In the genomic region with DNA sequence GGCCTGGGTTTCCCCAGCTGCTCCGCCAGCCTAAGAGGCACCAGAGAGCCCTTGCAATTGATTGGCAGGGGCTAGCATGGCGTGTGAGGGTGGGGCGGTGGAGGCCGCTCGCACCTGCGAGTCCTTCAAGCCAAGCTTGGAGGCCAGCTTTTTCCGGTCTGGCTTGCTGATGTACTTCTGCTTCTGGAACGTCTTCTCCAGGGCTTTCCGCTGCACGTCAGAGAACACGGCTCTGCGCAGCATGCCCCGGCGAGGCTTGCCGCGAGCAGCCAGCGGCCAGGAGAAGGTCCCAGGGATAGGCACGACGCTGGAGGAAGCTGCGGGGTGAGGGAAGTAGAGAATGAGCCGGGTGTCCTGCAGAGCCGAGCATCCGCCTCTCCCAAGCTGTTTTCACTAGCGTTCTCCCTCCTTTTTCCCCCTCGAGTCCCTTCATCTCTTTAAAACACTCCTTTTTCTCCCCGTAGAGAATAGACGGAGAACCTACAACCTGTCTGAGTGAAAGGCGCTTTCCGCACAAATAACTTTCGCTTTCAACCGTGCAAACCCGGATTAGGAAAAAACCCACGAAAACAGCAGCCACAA, we compare ENCODE assay signal across 8 mouse cellular contexts. TPM values are rescaled to one million over a fixed set of nuclear protein-coding genes. Genes with fewer than 3 reads are reported as not detected.
A peak's percentile ranks its signal among the peaks of the same experiment; 100 is the strongest.
DNase-seq lines count a peak whose midpoint lies in the region; ATAC-seq and TF ChIP-seq lines count a peak whose summit lies in the region.

No protein-coding gene starts in this region.

- H3K4me3 ChIP-seq in embryonic facial prominence, embryonic 11.5 days (ENCODE audit: low read depth, low read length), result peak overlapping the region; percentile 12; the same call in 1 of the 2 replicates
- H3K4me3 ChIP-seq in hindbrain, embryonic 15.5 days, result peak overlapping the region; percentile 17
- peak overlapping the region; percentile 34 for H3K4me3 ChIP-seq in lung, embryonic 14.5 days (ENCODE audit: low read depth, low read length)

- intact Hi-C loops in left cerebral cortex, postnatal 25 days (cut with DNase I), result no loop called here

- DNase-seq in lung, adult 18-20 months, result peak; percentile 53 to 56
- no peak for DNase-seq in lung, postnatal 14 days
- peak; percentile 54 for DNase-seq in embryonic facial prominence, embryonic 11.5 days (ENCODE audit: low spot score)
- peak; percentile 72 for DNase-seq in lung, embryonic 14.5 days
- DNase-seq in cerebellum, adult 9-11 months, result no peak
- DNase-seq in left cerebral cortex, postnatal 25 days (ENCODE audit: low spot score in 2 of 2), result no peak

- no peak overlapping the region for H3K9ac ChIP-seq in embryonic facial prominence, embryonic 11.5 days (replicated peaks; ENCODE audit: low read length)
- H3K9ac ChIP-seq in hindbrain, embryonic 15.5 days, result no peak overlapping the region
- no peak overlapping the region for H3K9ac ChIP-seq in lung, embryonic 14.5 days

- H3K27ac ChIP-seq in embryonic facial prominence, embryonic 11.5 days (replicated peaks; ENCODE audit: low read depth, low read length), result no peak overlapping the region
- no peak overlapping the region for H3K27ac ChIP-seq in hindbrain, embryonic 15.5 days (replicated peaks)
- no peak overlapping the region for H3K27ac ChIP-seq in lung, embryonic 14.5 days (ENCODE audit: low read depth)

- no peak for TF ChIP-seq CTCF in lung, embryonic 14.5 days (IDR thresholded peaks at IDR 0.05; ENCODE audit: low read depth)

- under 1% methylated on average over 33 of the region's 33 CpGs for WGBS in embryonic facial prominence, embryonic 11.5 days
- under 1% methylated on average over 33 of the region's 33 CpGs for WGBS in hindbrain, embryonic 15.5 days
- 1% methylated on average over 33 of the region's 33 CpGs for WGBS in lung, embryonic 14.5 days

- ATAC-seq in embryonic facial prominence, embryonic 11.5 days (replicated peaks; ENCODE audit: insufficient number of reproducible peaks, low FRiP score, low TSS enrichment, low read depth), result no peak
- ATAC-seq in hindbrain, embryonic 15.5 days (ENCODE audit: low FRiP score, low read depth), result peak; percentile 42; the same call in 1 of the 2 replicates
- peak; percentile 82 for ATAC-seq in lung, embryonic 14.5 days (ENCODE audit: insufficient read depth)
- ATAC-seq in neutrophil, adult 5-6 weeks (ENCODE audit: extremely low read depth, insufficient number of reproducible peaks, low FRiP score, poor library complexity, severe bottlenecking), result peak; percentile 67; the same call in 1 of the 2 replicates

- H3K4me1 ChIP-seq in embryonic facial prominence, embryonic 11.5 days (ENCODE audit: control insufficient read depth, insufficient read depth, low read length), result no peaks in the 10 kb centered on the region
- peaks cover 14% of the 10 kb centered on the region for H3K4me1 ChIP-seq in hindbrain, embryonic 15.5 days (replicated peaks)
- no peaks in the 10 kb centered on the region; the same call in 1 of the 2 replicates for H3K4me1 ChIP-seq in lung, embryonic 14.5 days (ENCODE audit: insufficient read depth)

- H3K4me2 ChIP-seq in embryonic facial prominence, embryonic 11.5 days (ENCODE audit: low read depth, low read length), result peak overlapping the region; percentile 30
- peak overlapping the region; percentile 27 for H3K4me2 ChIP-seq in hindbrain, embryonic 15.5 days
- H3K4me2 ChIP-seq in lung, embryonic 14.5 days, result peak overlapping the region; percentile 66

- no peaks in the 10 kb centered on the region for H3K36me3 ChIP-seq in embryonic facial prominence, embryonic 11.5 days (replicated peaks; ENCODE audit: control insufficient read depth, insufficient read depth, low read depth, low read length)
- H3K36me3 ChIP-seq in hindbrain, embryonic 15.5 days, result no peaks in the 10 kb centered on the region
- H3K36me3 ChIP-seq in lung, embryonic 14.5 days (ENCODE audit: insufficient read depth), result no peaks in the 10 kb centered on the region

- H3K9me3 ChIP-seq in embryonic facial prominence, embryonic 11.5 days (replicated peaks; ENCODE audit: control insufficient read depth, low read length), result no peaks in the 10 kb centered on the region; the same call in 1 of the 2 replicates
- no peaks in the 10 kb centered on the region for H3K9me3 ChIP-seq in hindbrain, embryonic 15.5 days
- H3K9me3 ChIP-seq in lung, embryonic 14.5 days (ENCODE audit: low read depth, low read length), result no peaks in the 10 kb centered on the region

- H3K27me3 ChIP-seq in embryonic facial prominence, embryonic 11.5 days (ENCODE audit: control insufficient read depth, insufficient read depth, low read length), result peaks cover 62% of the 10 kb centered on the region
- H3K27me3 ChIP-seq in hindbrain, embryonic 15.5 days, result peaks cover 84% of the 10 kb centered on the region
- peaks cover 87% of the 10 kb centered on the region for H3K27me3 ChIP-seq in lung, embryonic 14.5 days (ENCODE audit: insufficient read depth, low read length)

RNA-seq across cellular contexts. Expression of a gene that starts 3.2 kb away (rescaled TPM):
- 4.3 and 7.6 TPM in 2 replicates for polyA plus RNA-seq in embryonic facial prominence, embryonic 11.5 days (2014; fragmentation: Nextera tagmentation; extraction: Ambion mirVana)
- polyA plus RNA-seq in hindbrain, embryonic 15.5 days (2015; fragmentation: Nextera tagmentation; extraction: Ambion mirVana), result 4.0 and 64.7 TPM in 2 replicates
- not detected in 2 replicates for polyA plus RNA-seq in lung, embryonic 14.5 days (2014; fragmentation: Nextera tagmentation; extraction: Ambion mirVana)
- total RNA-seq in neutrophil, adult 5-6 weeks (2017), result not detected in 2 replicates
- total RNA-seq in left cerebral cortex, postnatal 25 days (2021), result not detected

Comparison
In these comparisons a context has a peak if more than half of its experiments do, and no peak if none do; other contexts are left out.
1. DNase-seq: peak in lung, adult 18-20 months (2 of 2), embryonic facial prominence, embryonic 11.5 days (single experiment) and lung, embryonic 14.5 days (single experiment); none in lung, postnatal 14 days (single experiment), cerebellum, adult 9-11 months (single experiment) and left cerebral cortex, postnatal 25 days (0 of 2).
2. Peak in every context shown above with its lines, with median percentiles within 50 percentile points of each other: H3K4me2 ChIP-seq and H3K4me3 ChIP-seq.